Mouse (Mus musculus) midbrain, embryonic 14.5 days (tissue): ENCODE results near the gene Tha1. TPM values are rescaled to one million over a fixed set of nuclear protein-coding genes. Genes with fewer than 3 reads are reported as not detected.

Source experiments
- ATAC-seq: fragments of 200-750 bp; cut with Nextera tagmentation; 2 replicates; pipeline ENCODE4 v1.8.0; 2017; ENCODE audit warnings: moderate number of reproducible peaks, moderate library complexity; ENCODE audit not compliant: low FRiP score, low TSS enrichment
- DNase-seq: peaks from one replicate; pipeline ENCODE4 v3.0.0-alpha.2; 2015
- H3K27ac ChIP-seq: fragments of 300-500 bp; sonication (generic); replicated peaks from 2 replicates; pipeline ENCODE4 v1.5.1; 2014; ENCODE audit warnings: mild to moderate bottlenecking, low read depth, low read length, moderate library complexity
- H3K27me3 ChIP-seq: fragments of 300-500 bp; sonication (generic); 2 replicates; pipeline ENCODE4 v1.6.1; 2014; ENCODE audit warnings: low read length, control low read depth, mixed read lengths; ENCODE audit not compliant: control insufficient read depth, insufficient read depth
- H3K36me3 ChIP-seq: fragments of 300-500 bp; sonication (generic); 2 replicates; pipeline ENCODE4 v1.6.1; 2014; ENCODE audit warnings: low read length, control low read depth; ENCODE audit not compliant: control insufficient read depth, insufficient read depth
- H3K4me1 ChIP-seq: fragments of 300-500 bp; sonication (generic); 2 replicates; pipeline ENCODE4 v1.6.1; 2014; ENCODE audit warnings: mild to moderate bottlenecking, antibody characterized with exemption, low read length, control low read depth; ENCODE audit not compliant: control insufficient read depth, insufficient read depth
- H3K4me2 ChIP-seq: fragments of 300-500 bp; sonication (generic); 2 replicates; pipeline ENCODE4 v1.6.1; 2014; ENCODE audit warnings: mild to moderate bottlenecking, low read length, moderate library complexity
- H3K4me3 ChIP-seq: fragments of 300-500 bp; sonication (generic); replicated peaks from 2 replicates; pipeline ENCODE4 v1.5.1; 2014; ENCODE audit warnings: low read depth, low read length
- H3K9ac ChIP-seq: fragments of 300-500 bp; sonication (generic); replicated peaks from 2 replicates; pipeline ENCODE4 v1.6.1; 2014; ENCODE audit warnings: mild to moderate bottlenecking, low read length, moderate library complexity
- H3K9me3 ChIP-seq: fragments of 300-500 bp; sonication (generic); 2 replicates; pipeline ENCODE4 v1.6.1; 2016; ENCODE audit warnings: low read length, control low read depth, mixed read lengths; ENCODE audit not compliant: control insufficient read depth
- WGBS: fragments of 180-500 bp; shearing (Covaris S2); extraction: QIAGEN DNeasy Blood & Tissue Kit; methylation state at CpG from one replicate; pipeline ENCODE4 v1.1.7; 2014; 5-methylcytosine and 5-hydroxymethylcytosine counted together
- polyA plus RNA-seq: library from polyadenylated mRNA; unstranded; fragments of >200 nt; fragmentation: Nextera tagmentation; extraction: Ambion mirVana; gene quantifications from 2 replicates; pipeline ENCODE4 v1.2.1, GENCODE M21; 2014

Tha1 gene
- polyA plus RNA-seq, 1 experiment from 2014 or later: 2.3 TPM

DNA sequence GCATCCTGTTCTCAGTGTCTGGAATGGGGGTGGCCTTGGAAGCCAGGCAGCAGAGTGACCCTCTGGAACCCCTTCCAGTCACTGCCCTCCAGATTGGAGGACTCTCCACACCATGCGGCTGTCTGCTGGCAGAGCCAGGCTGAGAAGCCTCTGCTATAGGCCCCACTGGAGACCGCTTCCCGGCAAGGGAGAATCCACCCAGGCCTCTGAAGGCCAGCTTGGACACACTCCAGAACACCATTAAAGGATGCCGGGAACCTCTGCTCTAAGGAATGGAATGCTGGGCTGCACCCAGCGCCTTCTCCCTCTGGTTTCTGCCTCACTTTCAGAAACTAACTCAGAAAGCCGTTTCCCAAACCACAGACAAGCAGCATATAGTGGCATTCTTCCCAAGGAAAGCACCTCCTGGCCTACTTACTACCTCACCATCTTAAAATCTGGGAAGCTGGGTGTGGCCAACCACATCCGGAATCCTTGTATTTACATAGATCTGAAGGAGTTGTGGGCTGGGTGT is 50.5 kb downstream of the Tha1 start:
- no peak overlapping the region for H3K4me2 ChIP-seq
- DNase-seq: no peak
- no peaks in the 10 kb centered on the region for H3K9me3 ChIP-seq
- H3K4me3 ChIP-seq: no peak overlapping the region
- H3K36me3 ChIP-seq: no peaks in the 10 kb centered on the region
- H3K27ac ChIP-seq: no peak overlapping the region
- H3K4me1 ChIP-seq: peaks cover 17% of the 10 kb centered on the region
- no peaks in the 10 kb centered on the region for H3K27me3 ChIP-seq
- no peak overlapping the region for H3K9ac ChIP-seq
- no peak for ATAC-seq
- 90% methylated on average over 7 of the region's 7 CpGs for WGBS

DNA sequence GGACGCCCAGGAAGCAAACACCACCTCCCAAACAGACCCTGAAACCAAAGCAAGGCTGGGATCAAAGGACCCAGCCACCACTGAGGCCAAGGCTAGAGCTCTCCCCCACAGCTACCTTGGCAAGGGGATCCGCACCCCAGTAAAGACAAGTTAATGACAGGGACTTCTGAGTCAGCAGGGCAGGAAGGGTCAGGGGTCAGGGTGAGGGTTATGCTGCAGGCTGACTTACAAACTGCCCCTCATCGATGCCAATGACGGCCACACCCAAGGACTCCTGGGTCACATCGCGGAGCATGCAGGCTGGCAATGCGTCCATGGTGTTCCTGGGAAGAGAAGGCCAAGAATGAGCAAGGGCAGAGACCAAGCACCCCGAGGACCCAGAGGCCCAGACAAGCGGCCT is 51.4 kb downstream of the Tha1 start:
- no peak for DNase-seq
- Histone ChIP-seq H3K27me3 (no peaks in the 10 kb centered on the region), H3K4me2 (no peak overlapping the region), H3K27ac (no peak overlapping the region), H3K4me1 (peaks cover 17% of the 10 kb centered on the region), H3K4me3 (no peak overlapping the region), H3K36me3 (no peaks in the 10 kb centered on the region; the same call in 1 of the 2 replicates), H3K9me3 (no peaks in the 10 kb centered on the region), H3K9ac (no peak overlapping the region)
- ATAC-seq: no peak
- WGBS: 94% methylated on average over 9 of the region's 9 CpGs

DNA sequence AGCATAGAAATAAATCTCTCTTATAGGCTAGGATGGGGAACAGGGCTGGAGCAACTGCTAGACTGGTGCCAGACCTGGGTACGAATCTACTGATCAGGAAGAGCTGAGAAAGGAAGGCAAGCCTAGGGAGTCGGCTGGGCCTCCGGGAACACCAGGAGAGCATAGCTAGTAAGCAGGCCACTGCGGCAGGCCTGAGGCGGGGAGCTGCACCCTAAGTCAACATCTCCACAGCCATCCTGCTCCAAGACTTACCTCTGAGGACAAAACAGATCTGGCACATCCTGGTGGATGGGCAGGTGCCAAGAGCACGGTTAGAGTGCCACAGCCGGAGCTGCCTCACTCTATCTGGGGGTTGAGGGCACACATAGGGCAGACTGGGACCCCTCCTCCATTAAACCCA is 53.1 kb downstream of the Tha1 start:
- no peak for ATAC-seq
- Histone ChIP-seq H3K9me3 (no peaks in the 10 kb centered on the region), H3K36me3 (no peaks in the 10 kb centered on the region; the same call in 1 of the 2 replicates), H3K4me1 (peaks cover 4% of the 10 kb centered on the region), H3K27ac (no peak overlapping the region), H3K4me3 (no peak overlapping the region), H3K27me3 (no peaks in the 10 kb centered on the region), H3K4me2 (no peak overlapping the region), H3K9ac (no peak overlapping the region)
- DNase-seq: no peak
- 96% methylated on average over 7 of the region's 7 CpGs for WGBS

DNA sequence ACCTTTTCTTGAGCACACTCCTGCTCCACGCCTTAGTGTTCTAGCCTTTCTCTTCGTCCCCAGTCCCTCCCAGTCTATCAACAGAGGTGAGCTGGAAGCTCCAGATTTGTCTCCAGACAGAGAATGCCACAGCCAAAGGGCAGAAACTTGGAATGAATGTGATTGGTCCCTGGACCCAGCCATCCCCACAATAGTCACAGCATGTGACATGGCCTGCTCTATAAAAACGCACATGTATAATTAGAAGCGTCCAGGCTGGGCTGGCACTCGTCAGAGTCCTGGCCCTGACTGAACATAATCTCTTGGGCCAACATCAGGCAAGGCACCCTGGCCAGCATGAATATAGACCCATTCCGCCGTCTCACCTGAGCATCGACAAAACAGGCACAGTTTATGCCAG is 54.2 kb downstream of the Tha1 start:
- DNase-seq: no peak

More for the DNA sequence above, 54.2 kb downstream of the Tha1 start:
- H3K9me3 ChIP-seq: no peaks in the 10 kb centered on the region
- H3K9ac ChIP-seq: no peak overlapping the region
- no peaks in the 10 kb centered on the region; the same call in 1 of the 2 replicates for H3K36me3 ChIP-seq
- no peaks in the 10 kb centered on the region for H3K4me1 ChIP-seq
- 62% methylated on average over 8 of the region's 8 CpGs for WGBS
- H3K27me3 ChIP-seq: no peaks in the 10 kb centered on the region
- no peak for ATAC-seq
- no peak overlapping the region for H3K4me2 ChIP-seq
- H3K4me3 ChIP-seq: no peak overlapping the region
- H3K27ac ChIP-seq: no peak overlapping the region

Other genes starting within 250 kb of the Tha1 start
- gene Tnrc6c, start 219.2 kb downstream of the Tha1 start, polyA plus RNA-seq: 34.0 and 35.1 TPM in 2 replicates
- 0.32 and 0.66 TPM in 2 replicates for gene Tmc8, start 91.4 kb downstream of the Tha1 start, polyA plus RNA-seq
- 2.4 and 3.6 TPM in 2 replicates for gene Tmc6, start 91.3 kb downstream of the Tha1 start, polyA plus RNA-seq
- gene 6030468B19Rik, start 75.8 kb downstream of the Tha1 start, polyA plus RNA-seq: not detected in 2 replicates
- gene Gm20708, start 63.8 kb downstream of the Tha1 start, polyA plus RNA-seq: 0.47 and 1.4 TPM in 2 replicates
- 8.2 and 18.9 TPM in 2 replicates for gene Syngr2, start 63.8 kb downstream of the Tha1 start, polyA plus RNA-seq
- 4.1 TPM in 2 replicates for gene Afmid, start 47.6 kb downstream of the Tha1 start, polyA plus RNA-seq
- 12.8 and 18.0 TPM in 2 replicates for gene Tk1, start 47.4 kb downstream of the Tha1 start, polyA plus RNA-seq
- gene Birc5, start 24.2 kb downstream of the Tha1 start, polyA plus RNA-seq: 27.9 and 50.1 TPM in 2 replicates
- gene Tmem235, start 12.7 kb downstream of the Tha1 start, polyA plus RNA-seq: not detected in 2 replicates
- gene Socs3, start 96.6 kb upstream of the Tha1 start, polyA plus RNA-seq: 4.3 and 7.2 TPM in 2 replicates
- gene Pgs1, start 112.8 kb upstream of the Tha1 start, polyA plus RNA-seq: 47.9 and 51.4 TPM in 2 replicates